Mouse (Mus musculus): Measurements from ENCODE around the gene Agps. TPM values are rescaled to one million over a fixed set of nuclear protein-coding genes. Genes with fewer than 3 reads are reported as not detected.

The Agps gene
- polyA plus RNA-seq, 1 experiment, result 2.9 TPM

DNA sequence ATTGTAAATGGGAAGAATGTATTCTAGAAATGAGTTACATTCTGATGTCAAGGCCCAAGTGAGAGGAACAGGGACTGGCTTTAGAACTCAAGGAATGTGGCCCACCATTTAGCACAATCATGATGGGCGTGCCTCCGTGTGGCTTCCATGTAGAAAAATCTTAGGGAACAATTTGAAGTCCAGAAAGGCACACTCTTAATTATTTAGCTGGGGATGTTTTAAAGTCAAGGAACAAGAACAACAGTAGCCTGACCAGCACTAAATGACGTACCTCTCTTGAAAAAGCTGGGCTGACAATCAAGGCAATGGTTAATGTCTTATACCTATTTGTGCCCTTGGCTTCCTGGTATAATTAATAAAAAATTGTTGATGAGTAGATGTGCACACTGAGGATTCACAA, 25.1 kb upstream of the Agps start:
- Histone ChIP-seq H3K27me3 (replicated peaks) (peaks cover 2% of the 10 kb centered on the region), H3K36me3 (replicated peaks; ENCODE audit: low read length) (no peaks in the 10 kb centered on the region), H3K4me3 (replicated peaks) (no peak overlapping the region), H3K9me3 (no peaks in the 10 kb centered on the region), H3K4me1 (peaks cover 9% of the 10 kb centered on the region; the same call in 1 of the 2 replicates)
- TF ChIP-seq FLI1 (IDR thresholded peaks at IDR 0.05; ENCODE audit: low read length) (no peak), GATA1 (IDR thresholded peaks at IDR 0.05; ENCODE audit: borderline replicate concordance, low read length) (no peak)

DNA sequence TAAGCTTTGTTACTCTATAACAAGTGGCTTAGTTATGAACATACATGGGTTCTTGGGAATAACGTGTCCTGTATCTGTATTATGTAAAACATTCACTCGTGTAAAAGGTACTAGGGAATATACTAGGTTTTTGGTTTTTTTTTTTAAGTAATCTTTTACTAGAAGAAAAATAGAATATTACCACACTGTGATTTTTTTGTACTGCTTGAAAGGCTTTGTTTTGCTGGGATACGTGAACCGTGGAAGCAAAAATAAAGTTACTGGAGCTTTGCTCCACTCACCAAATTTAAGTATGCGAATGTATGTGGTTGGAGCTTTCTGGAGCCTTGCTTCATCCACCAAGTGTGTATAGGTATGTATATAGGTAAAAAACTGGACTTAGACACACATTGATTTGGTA, 24.5 kb upstream of the Agps start:
- H3K36me3 ChIP-seq (replicated peaks; ENCODE audit: low read length), result no peaks in the 10 kb centered on the region
- no peak for TF ChIP-seq GATA1 (IDR thresholded peaks at IDR 0.05; ENCODE audit: borderline replicate concordance, low read length)
- no peak for TF ChIP-seq FLI1 (IDR thresholded peaks at IDR 0.05; ENCODE audit: low read length)
- no peaks in the 10 kb centered on the region for H3K9me3 ChIP-seq
- H3K4me1 ChIP-seq, result peaks cover 9% of the 10 kb centered on the region; the same call in 1 of the 2 replicates
- H3K4me3 ChIP-seq (replicated peaks), result no peak overlapping the region
- H3K27me3 ChIP-seq (replicated peaks), result peaks cover 2% of the 10 kb centered on the region

GRCm38 (mm10) chr2:75814880-75815279, 17.1 kb upstream of the Agps start:
- Histone ChIP-seq H3K36me3 (replicated peaks; ENCODE audit: low read length) (no peaks in the 10 kb centered on the region), H3K27me3 (replicated peaks) (no peaks in the 10 kb centered on the region), H3K4me3 (replicated peaks) (no peak overlapping the region), H3K9me3 (no peaks in the 10 kb centered on the region), H3K4me1 (peaks cover 17% of the 10 kb centered on the region)
- TF ChIP-seq FLI1 (IDR thresholded peaks at IDR 0.05; ENCODE audit: low read length), result no peak
- no peak for TF ChIP-seq GATA1 (IDR thresholded peaks at IDR 0.05; ENCODE audit: borderline replicate concordance, low read length)

GRCm38 (mm10) chr2:75815521-75815920, 16.5 kb upstream of the Agps start:
- Histone ChIP-seq H3K4me3 (replicated peaks) (no peak overlapping the region), H3K9me3 (no peaks in the 10 kb centered on the region), H3K36me3 (replicated peaks; ENCODE audit: low read length) (no peaks in the 10 kb centered on the region), H3K27me3 (replicated peaks) (no peaks in the 10 kb centered on the region), H3K4me1 (peaks cover 17% of the 10 kb centered on the region)
- TF ChIP-seq FLI1 (IDR thresholded peaks at IDR 0.05; ENCODE audit: low read length) (no peak), GATA1 (IDR thresholded peaks at IDR 0.05; ENCODE audit: borderline replicate concordance, low read length) (no peak)

- TF ChIP-seq GATA1 (IDR thresholded peaks at IDR 0.05; ENCODE audit: borderline replicate concordance, low read length), result no peak
- no peak for TF ChIP-seq FLI1 (IDR thresholded peaks at IDR 0.05; ENCODE audit: low read length)
- no peaks in the 10 kb centered on the region for H3K9me3 ChIP-seq
- no peak overlapping the region for H3K4me3 ChIP-seq (replicated peaks)
- H3K4me1 ChIP-seq, result peaks cover 17% of the 10 kb centered on the region
- no peaks in the 10 kb centered on the region for H3K27me3 ChIP-seq (replicated peaks)
- H3K36me3 ChIP-seq (replicated peaks; ENCODE audit: low read length), result no peaks in the 10 kb centered on the region
These were observed 15.3 kb upstream of the Agps start for GRCm38 (mm10) chr2:75816673-75817072.

DNA sequence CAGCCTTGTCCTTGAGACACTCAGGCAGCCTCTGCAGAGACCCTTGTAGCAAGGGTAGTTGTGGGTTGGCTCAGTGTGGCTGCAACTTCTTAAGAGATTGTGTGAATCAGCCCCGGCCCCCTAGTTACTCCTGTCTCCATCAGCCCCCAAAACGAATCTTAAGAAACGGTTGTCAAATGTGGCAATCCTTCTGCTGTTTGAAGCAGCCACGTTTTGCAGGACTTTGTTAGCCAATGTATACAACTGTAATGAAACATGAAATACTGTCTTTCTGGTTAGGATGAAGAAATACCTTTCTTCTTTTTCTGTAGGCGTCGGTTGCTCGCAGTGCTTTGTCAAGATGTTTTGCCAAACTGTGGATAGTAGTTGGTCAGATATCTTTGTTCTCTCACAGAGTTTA, 13.3 kb upstream of the Agps start:
- TF ChIP-seq GATA1 (IDR thresholded peaks at IDR 0.05; ENCODE audit: borderline replicate concordance, low read length) (no peak), FLI1 (IDR thresholded peaks at IDR 0.05; ENCODE audit: low read length) (no peak)
- Histone ChIP-seq H3K9me3 (no peaks in the 10 kb centered on the region), H3K4me3 (replicated peaks) (no peak overlapping the region), H3K27me3 (replicated peaks) (no peaks in the 10 kb centered on the region), H3K4me1 (peaks cover 29% of the 10 kb centered on the region), H3K36me3 (replicated peaks; ENCODE audit: low read length) (no peaks in the 10 kb centered on the region)

DNA sequence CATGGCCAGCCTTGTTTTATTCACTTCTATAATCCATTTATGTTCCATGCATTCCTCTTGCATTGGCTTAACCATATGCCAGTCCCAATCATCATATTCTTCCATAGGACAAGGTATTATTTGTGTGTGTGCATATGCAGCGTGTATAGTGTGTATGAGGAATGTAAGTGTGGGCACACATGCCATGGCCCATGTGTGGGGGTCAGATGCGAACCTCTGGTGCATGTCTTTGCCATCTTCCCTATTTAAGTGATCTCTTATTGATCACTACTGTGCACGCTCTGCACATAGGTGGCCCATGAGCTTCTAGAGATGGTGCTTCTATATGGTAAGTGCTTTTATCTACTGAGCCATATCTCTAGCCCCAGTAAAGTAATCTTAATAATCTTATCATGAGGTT, 12.2 kb upstream of the Agps start:
- TF ChIP-seq GATA1 (IDR thresholded peaks at IDR 0.05; ENCODE audit: borderline replicate concordance, low read length) (no peak), FLI1 (IDR thresholded peaks at IDR 0.05; ENCODE audit: low read length) (no peak)
- Histone ChIP-seq H3K9me3 (no peaks in the 10 kb centered on the region), H3K4me1 (peaks cover 35% of the 10 kb centered on the region), H3K27me3 (replicated peaks) (no peaks in the 10 kb centered on the region), H3K36me3 (replicated peaks; ENCODE audit: low read length) (no peaks in the 10 kb centered on the region), H3K4me3 (replicated peaks) (no peak overlapping the region)

- H3K4me3 ChIP-seq (replicated peaks), result no peak overlapping the region
- TF ChIP-seq FLI1 (IDR thresholded peaks at IDR 0.05; ENCODE audit: low read length), result no peak
- H3K4me1 ChIP-seq, result peaks cover 34% of the 10 kb centered on the region
- H3K9me3 ChIP-seq, result no peaks in the 10 kb centered on the region
- no peaks in the 10 kb centered on the region for H3K27me3 ChIP-seq (replicated peaks)
- peaks cover under 1% of the 10 kb centered on the region for H3K36me3 ChIP-seq (replicated peaks; ENCODE audit: low read length)
These were observed 9.8 kb upstream of the Agps start for GRCm38 (mm10) chr2:75821971-75822751.

DNA sequence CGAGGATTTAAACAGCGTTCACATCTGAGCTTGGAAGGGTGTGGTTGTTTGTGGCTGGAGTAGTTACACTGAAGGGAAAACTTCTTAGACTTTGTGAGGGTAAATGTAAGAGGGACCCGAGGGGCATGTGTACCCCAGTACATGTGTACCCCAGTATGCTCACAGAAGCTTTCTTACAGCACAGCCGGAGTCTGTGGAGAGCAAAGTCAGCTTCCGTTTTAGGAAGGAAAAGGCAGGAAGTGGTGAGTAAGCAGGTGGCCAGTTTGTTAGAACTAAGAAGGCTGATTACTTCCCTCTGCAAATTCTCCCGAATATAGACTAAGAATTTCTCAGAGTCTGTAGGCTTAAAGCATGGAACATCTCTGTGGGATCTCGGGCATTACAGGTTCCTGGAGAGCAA, 8.2 kb upstream of the Agps start:
- Histone ChIP-seq H3K36me3 (replicated peaks; ENCODE audit: low read length) (peaks cover 6% of the 10 kb centered on the region), H3K9me3 (no peaks in the 10 kb centered on the region), H3K4me1 (peaks cover 32% of the 10 kb centered on the region), H3K4me3 (replicated peaks) (peak overlapping the region; percentile 84), H3K27me3 (replicated peaks) (no peaks in the 10 kb centered on the region)
- TF ChIP-seq GATA1 (IDR thresholded peaks at IDR 0.05; ENCODE audit: borderline replicate concordance, low read length), result no peak

DNA sequence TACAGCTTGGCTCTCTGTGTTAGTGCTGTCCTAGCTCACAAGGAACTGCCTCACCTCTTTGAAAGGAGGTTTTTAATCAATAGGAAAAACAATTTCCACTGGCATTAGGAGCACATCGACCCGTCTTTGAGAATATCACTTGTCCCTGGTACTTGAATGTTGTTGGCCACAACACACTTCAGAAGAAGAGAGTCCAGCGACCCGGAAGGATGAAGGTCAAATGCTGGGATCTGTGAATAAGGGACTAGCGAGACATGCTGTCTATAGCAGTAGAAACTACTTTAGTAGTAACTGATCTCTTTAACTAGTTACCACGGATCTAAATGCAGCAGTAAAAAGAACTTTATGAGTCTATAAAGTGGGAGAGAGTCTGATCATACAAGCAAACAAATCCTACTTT, 7.8 kb upstream of the Agps start:
- Histone ChIP-seq H3K27me3 (replicated peaks) (no peaks in the 10 kb centered on the region), H3K9me3 (no peaks in the 10 kb centered on the region), H3K4me3 (replicated peaks) (peak overlapping the region; percentile 84), H3K4me1 (peaks cover 36% of the 10 kb centered on the region), H3K36me3 (replicated peaks; ENCODE audit: low read length) (peaks cover 6% of the 10 kb centered on the region)
- TF ChIP-seq FLI1 (IDR thresholded peaks at IDR 0.05; ENCODE audit: low read length) (no peak), GATA1 (IDR thresholded peaks at IDR 0.05; ENCODE audit: borderline replicate concordance, low read length) (no peak)
